Mouse (Mus musculus): Measurements from ENCODE around the gene Map2k1. TPM values are rescaled to one million over a fixed set of nuclear protein-coding genes. Genes with fewer than 3 reads are reported as not detected.

Map2k1 gene
- polyA plus RNA-seq, 1 experiment from 2014 or later, result 66.4 TPM

DNA sequence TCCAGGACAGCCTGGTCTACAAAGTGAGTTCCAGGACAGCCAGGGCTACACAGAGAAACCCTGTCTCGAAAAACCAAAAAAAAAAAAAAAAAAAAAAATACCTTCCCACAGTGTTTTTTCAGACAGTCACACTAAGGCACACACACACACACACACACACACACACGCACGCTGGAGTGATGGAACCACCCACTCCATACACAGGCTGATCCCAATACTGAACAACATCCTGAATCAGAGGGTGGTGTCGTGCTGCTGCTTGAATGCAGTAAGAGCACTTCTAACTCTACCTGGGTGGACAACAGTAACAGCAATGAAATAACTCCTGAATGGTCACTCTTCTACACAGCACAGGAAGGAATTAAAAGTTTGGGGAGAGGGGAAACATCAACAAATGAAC lies 32.0 kb downstream of the Map2k1 start:
- H3K4me2 ChIP-seq (replicated peaks), result no peak overlapping the region
- DNase-seq (ENCODE audit: low spot score) (no peak), ATAC-seq (ENCODE audit: low FRiP score) (no peak)
- H3K27ac ChIP-seq, result no peak overlapping the region
- no peak overlapping the region for H3K4me3 ChIP-seq (replicated peaks; ENCODE audit: low read length)
- 90% methylated on average over 4 of the region's 4 CpGs for WGBS
- H3K9ac ChIP-seq, result no peak overlapping the region
- H3K27me3 ChIP-seq (ENCODE audit: control insufficient read depth, insufficient read depth, low read length), result no peaks in the 10 kb centered on the region
- H3K9me3 ChIP-seq (ENCODE audit: control insufficient read depth, low read length), result no peaks in the 10 kb centered on the region
- H3K4me1 ChIP-seq (replicated peaks; ENCODE audit: control insufficient read depth, insufficient read depth, low read length), result no peaks in the 10 kb centered on the region
- no peaks in the 10 kb centered on the region for H3K36me3 ChIP-seq (replicated peaks; ENCODE audit: control insufficient read depth, insufficient read depth)

DNA sequence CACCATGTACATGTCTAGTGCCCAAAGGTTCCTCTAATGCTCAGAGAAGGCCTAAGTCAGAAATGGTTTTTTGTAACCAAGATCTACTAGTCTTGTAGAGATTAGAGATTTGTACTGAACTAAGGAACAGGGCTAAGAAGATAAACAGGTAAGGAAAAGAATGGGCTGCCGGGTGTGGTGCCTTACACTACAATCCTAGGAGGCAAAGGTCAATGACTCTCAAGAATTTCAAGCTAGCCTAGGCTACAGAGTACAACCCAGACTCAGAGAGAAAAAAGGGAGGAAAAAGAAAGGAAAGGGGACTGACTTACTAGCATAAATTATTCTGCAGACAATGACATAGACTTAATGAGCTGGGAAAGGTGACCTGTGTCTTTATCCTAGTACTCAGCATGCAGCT lies 32.8 kb downstream of the Map2k1 start:
- Histone ChIP-seq H3K27ac (no peak overlapping the region), H3K36me3 (replicated peaks; ENCODE audit: control insufficient read depth, insufficient read depth) (no peaks in the 10 kb centered on the region), H3K27me3 (ENCODE audit: control insufficient read depth, insufficient read depth, low read length) (no peaks in the 10 kb centered on the region), H3K4me2 (replicated peaks) (no peak overlapping the region), H3K9ac (no peak overlapping the region), H3K4me3 (replicated peaks; ENCODE audit: low read length) (no peak overlapping the region), H3K9me3 (ENCODE audit: control insufficient read depth, low read length) (no peaks in the 10 kb centered on the region), H3K4me1 (replicated peaks; ENCODE audit: control insufficient read depth, insufficient read depth, low read length) (no peaks in the 10 kb centered on the region)
- 58% methylated on average over 1 of the region's 1 CpGs for WGBS
- DNase-seq (ENCODE audit: low spot score) (no peak), ATAC-seq (ENCODE audit: low FRiP score) (no peak)

DNA sequence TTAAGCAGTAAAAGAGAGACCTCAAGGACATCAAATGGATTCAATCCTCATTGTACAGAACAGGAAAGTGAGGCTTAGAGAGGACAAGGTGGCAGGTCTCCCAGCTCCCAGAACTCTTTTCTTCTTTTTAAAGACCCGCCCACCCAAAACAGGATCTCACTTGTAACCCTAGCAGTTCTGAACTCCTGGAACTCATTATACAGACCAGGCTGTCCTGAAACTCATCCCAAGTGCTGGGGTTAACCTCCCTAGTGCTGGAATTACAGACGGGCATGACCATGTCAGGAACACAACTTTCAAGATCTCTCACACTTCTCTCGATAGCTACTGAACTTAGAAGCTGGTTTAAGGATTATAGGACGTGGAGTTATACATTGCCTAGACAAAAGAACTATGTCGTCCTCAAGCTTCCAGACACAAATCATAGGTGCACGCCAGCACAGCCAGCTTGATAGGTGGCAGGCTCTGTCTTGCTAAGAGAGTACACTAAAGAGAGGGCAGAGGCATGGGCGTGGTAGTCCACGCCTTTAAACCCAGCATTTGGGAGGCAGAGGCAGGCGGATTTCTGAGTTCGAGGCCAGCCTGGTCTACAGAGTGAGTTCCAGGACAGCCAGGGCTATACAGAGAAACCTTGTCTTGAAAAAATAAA lies 33.5 kb downstream of the Map2k1 start:
- H3K4me2 ChIP-seq (replicated peaks), result no peak overlapping the region

DNA sequence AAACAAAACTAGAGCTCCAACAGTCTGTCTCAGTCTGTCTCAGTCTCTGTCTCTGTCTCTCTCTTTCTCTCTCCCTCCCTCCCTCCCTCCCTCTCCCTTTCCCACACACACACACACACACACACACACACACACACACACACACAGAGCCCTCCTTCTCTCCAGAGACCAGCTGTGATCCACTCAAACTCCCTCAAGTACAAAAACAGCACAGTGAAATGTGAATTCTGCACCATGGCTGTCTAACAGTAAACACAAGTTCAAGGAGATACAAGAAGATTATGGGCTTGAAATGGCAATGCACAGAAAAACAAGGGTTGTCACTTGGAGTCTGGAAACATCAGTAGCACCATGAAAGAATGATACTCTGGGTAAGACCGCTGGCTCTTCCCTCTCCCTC lies 34.1 kb downstream of the Map2k1 start:
- no peaks in the 10 kb centered on the region for H3K4me1 ChIP-seq (replicated peaks; ENCODE audit: control insufficient read depth, insufficient read depth, low read length)
- no peak overlapping the region for H3K4me2 ChIP-seq (replicated peaks)
- DNase-seq (ENCODE audit: low spot score) (no peak), ATAC-seq (ENCODE audit: low FRiP score) (no peak)
- no peak overlapping the region for H3K4me3 ChIP-seq (replicated peaks; ENCODE audit: low read length)
- 67% methylated on average over 1 of the region's 1 CpGs for WGBS
- no peak overlapping the region for H3K27ac ChIP-seq
- H3K9me3 ChIP-seq (ENCODE audit: control insufficient read depth, low read length), result no peaks in the 10 kb centered on the region
- H3K27me3 ChIP-seq (ENCODE audit: control insufficient read depth, insufficient read depth, low read length), result no peaks in the 10 kb centered on the region
- H3K36me3 ChIP-seq (replicated peaks; ENCODE audit: control insufficient read depth, insufficient read depth), result no peaks in the 10 kb centered on the region
- H3K9ac ChIP-seq, result no peak overlapping the region

More for the DNA sequence above, 33.5 kb downstream of the Map2k1 start:
- Histone ChIP-seq H3K27me3 (ENCODE audit: control insufficient read depth, insufficient read depth, low read length) (no peaks in the 10 kb centered on the region), H3K4me3 (replicated peaks; ENCODE audit: low read length) (no peak overlapping the region), H3K9ac (no peak overlapping the region), H3K9me3 (ENCODE audit: control insufficient read depth, low read length) (no peaks in the 10 kb centered on the region), H3K27ac (no peak overlapping the region), H3K4me1 (replicated peaks; ENCODE audit: control insufficient read depth, insufficient read depth, low read length) (no peaks in the 10 kb centered on the region), H3K36me3 (replicated peaks; ENCODE audit: control insufficient read depth, insufficient read depth) (no peaks in the 10 kb centered on the region)
- DNase-seq (ENCODE audit: low spot score), result no peak
- no peak for ATAC-seq (ENCODE audit: low FRiP score)
- 90% methylated on average over 10 of the region's 10 CpGs for WGBS

DNA sequence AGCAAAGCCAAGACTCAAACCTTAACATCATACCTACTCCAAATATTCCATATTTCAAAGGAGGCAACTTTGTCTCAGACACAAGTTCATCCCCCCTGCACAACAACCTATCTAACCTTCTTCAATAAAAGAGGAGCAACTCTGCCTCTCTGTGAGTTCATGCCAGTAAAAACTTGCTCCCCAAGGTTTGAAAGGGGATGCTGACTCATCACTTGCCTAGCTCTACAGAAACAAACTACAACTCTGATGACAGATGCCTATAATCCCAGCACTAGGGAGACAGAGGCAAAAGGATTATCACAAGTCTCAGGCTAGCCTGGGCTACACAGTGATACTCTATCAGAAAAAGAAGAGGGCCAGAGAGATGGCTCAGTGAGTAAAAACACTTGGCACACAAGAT lies 35.5 kb downstream of the Map2k1 start:
- Histone ChIP-seq H3K27me3 (ENCODE audit: control insufficient read depth, insufficient read depth, low read length) (no peaks in the 10 kb centered on the region), H3K4me1 (replicated peaks; ENCODE audit: control insufficient read depth, insufficient read depth, low read length) (no peaks in the 10 kb centered on the region), H3K4me3 (replicated peaks; ENCODE audit: low read length) (no peak overlapping the region), H3K9ac (no peak overlapping the region), H3K9me3 (ENCODE audit: control insufficient read depth, low read length) (no peaks in the 10 kb centered on the region), H3K36me3 (replicated peaks; ENCODE audit: control insufficient read depth, insufficient read depth) (no peaks in the 10 kb centered on the region), H3K4me2 (replicated peaks) (no peak overlapping the region), H3K27ac (no peak overlapping the region)
- DNase-seq (ENCODE audit: low spot score), result no peak
- ATAC-seq (ENCODE audit: low FRiP score), result no peak

DNA sequence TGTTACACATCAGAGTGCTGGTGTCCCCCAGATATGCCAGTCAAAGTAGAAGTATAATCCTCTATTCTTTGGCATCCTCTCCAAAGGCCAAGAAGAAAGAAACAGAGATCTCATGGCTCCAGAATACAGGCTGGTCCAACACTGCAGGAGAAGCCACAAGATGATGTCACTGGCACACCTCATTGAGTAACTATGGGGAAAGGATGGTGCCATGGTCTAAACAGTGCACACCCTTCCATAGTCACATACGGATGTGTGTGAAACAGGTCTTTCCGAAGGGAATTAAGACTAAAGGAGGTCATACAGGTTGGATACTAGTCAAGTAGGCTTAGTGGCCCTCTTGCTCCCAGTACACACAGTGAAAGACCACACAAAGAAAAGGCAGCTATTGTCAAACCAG lies 36.8 kb downstream of the Map2k1 start:
- no peaks in the 10 kb centered on the region for H3K27me3 ChIP-seq (ENCODE audit: control insufficient read depth, insufficient read depth, low read length)
- ATAC-seq (ENCODE audit: low FRiP score) (no peak), DNase-seq (ENCODE audit: low spot score) (no peak)
- no peak overlapping the region for H3K4me3 ChIP-seq (replicated peaks; ENCODE audit: low read length)
- H3K9ac ChIP-seq, result no peak overlapping the region
- 98% methylated on average over 2 of the region's 2 CpGs for WGBS
- no peak overlapping the region for H3K27ac ChIP-seq
- peaks cover 9% of the 10 kb centered on the region; the same call in 1 of the 2 replicates for H3K36me3 ChIP-seq (replicated peaks; ENCODE audit: control insufficient read depth, insufficient read depth)
- H3K4me1 ChIP-seq (replicated peaks; ENCODE audit: control insufficient read depth, insufficient read depth, low read length), result no peaks in the 10 kb centered on the region
- H3K9me3 ChIP-seq (ENCODE audit: control insufficient read depth, low read length), result no peaks in the 10 kb centered on the region
- H3K4me2 ChIP-seq (replicated peaks), result no peak overlapping the region

DNA sequence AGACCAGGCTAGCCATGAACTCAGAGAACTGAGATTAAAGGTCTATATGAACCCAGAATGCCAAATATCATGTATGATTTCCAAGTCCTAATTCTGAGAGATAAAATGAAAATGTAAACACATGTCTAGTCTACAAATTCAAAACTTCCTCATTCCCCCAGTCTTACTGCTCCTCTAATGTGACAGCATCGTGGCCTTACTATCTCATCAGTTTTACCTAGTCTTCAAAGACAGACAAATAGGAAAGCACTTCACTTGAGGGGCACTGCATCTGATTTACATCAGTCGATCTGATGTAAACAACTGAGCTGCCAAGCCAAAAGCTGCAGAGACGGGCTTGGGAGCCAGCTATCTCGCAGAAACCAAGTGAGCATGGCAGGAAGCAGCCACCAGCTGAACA lies 37.3 kb downstream of the Map2k1 start:
- H3K4me2 ChIP-seq (replicated peaks), result no peak overlapping the region
- H3K27ac ChIP-seq, result no peak overlapping the region
- WGBS, result 88% methylated on average over 4 of the region's 4 CpGs
- no peak overlapping the region for H3K9ac ChIP-seq
- H3K4me3 ChIP-seq (replicated peaks; ENCODE audit: low read length), result no peak overlapping the region
- no peaks in the 10 kb centered on the region for H3K4me1 ChIP-seq (replicated peaks; ENCODE audit: control insufficient read depth, insufficient read depth, low read length)
- no peaks in the 10 kb centered on the region for H3K27me3 ChIP-seq (ENCODE audit: control insufficient read depth, insufficient read depth, low read length)
- DNase-seq (ENCODE audit: low spot score), result no peak
- H3K36me3 ChIP-seq (replicated peaks; ENCODE audit: control insufficient read depth, insufficient read depth), result peaks cover 10% of the 10 kb centered on the region
- H3K9me3 ChIP-seq (ENCODE audit: control insufficient read depth, low read length), result no peaks in the 10 kb centered on the region
- no peak for ATAC-seq (ENCODE audit: low FRiP score)

DNA sequence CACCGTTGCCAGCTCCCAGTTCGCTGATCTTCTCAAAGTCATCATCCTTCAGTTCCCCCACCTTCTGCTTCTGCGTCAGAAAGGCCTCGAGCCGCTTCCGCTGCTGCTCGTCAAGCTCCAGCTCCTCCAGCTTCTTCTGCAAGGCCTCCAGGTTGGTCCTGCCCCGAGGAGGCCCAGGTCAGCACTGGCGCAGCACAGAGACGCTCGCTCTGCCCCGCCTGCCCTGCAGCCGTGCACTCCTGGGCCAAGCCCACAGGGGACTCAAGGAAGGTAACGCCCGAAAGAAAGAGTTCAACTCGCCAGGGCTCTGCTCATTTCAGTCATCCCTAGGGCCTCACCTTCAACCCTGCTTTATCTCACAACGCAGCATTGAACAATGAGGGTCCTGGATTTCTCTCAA lies 39.0 kb downstream of the Map2k1 start:
- 90% methylated on average over 17 of the region's 17 CpGs for WGBS
- Histone ChIP-seq H3K27ac (no peak overlapping the region), H3K9me3 (ENCODE audit: control insufficient read depth, low read length) (no peaks in the 10 kb centered on the region), H3K4me3 (replicated peaks; ENCODE audit: low read length) (no peak overlapping the region), H3K36me3 (replicated peaks; ENCODE audit: control insufficient read depth, insufficient read depth) (peaks cover 19% of the 10 kb centered on the region), H3K4me2 (replicated peaks) (no peak overlapping the region), H3K27me3 (ENCODE audit: control insufficient read depth, insufficient read depth, low read length) (no peaks in the 10 kb centered on the region), H3K9ac (no peak overlapping the region), H3K4me1 (replicated peaks; ENCODE audit: control insufficient read depth, insufficient read depth, low read length) (no peaks in the 10 kb centered on the region)
- no peak for ATAC-seq (ENCODE audit: low FRiP score)
- DNase-seq (ENCODE audit: low spot score), result no peak

DNA sequence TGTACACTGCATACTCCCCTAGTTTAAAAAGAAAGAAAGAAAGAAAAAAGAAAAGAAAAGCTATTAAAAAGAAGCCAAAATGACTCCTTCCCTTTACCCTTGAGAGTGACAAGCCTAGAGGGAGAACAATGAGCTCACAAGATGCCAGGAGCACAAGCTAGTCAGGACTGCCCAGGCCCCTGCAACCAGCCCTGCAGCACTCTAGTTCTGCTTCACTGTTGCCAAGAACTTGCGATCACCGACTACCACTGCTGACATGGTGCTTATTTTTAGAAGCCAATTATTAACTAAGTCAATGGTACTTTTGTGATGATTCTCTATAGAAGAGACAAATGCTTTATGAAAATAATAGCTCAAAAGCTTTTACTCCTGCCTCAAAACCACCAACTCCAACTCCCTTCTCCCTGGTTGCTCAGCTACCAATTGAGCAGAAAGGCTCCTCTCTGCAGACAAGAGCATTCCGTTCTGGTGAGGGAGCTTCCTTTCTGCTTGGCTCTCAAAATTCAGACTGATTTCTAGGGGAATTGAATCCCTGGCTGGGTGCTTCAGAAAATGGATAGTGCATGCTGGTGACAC lies 45.8 kb downstream of the Map2k1 start:
- Histone ChIP-seq H3K9ac (no peak overlapping the region), H3K27ac (0 out of 2 replicates have a peak overlapping the region, but pooled peaks have one; percentile 41), H3K4me2 (replicated peaks) (no peak overlapping the region), H3K9me3 (ENCODE audit: control insufficient read depth, low read length) (no peaks in the 10 kb centered on the region), H3K36me3 (replicated peaks; ENCODE audit: control insufficient read depth, insufficient read depth) (peaks cover 45% of the 10 kb centered on the region), H3K4me3 (replicated peaks; ENCODE audit: low read length) (no peak overlapping the region), H3K27me3 (ENCODE audit: control insufficient read depth, insufficient read depth, low read length) (no peaks in the 10 kb centered on the region), H3K4me1 (replicated peaks; ENCODE audit: control insufficient read depth, insufficient read depth, low read length) (no peaks in the 10 kb centered on the region)
- DNase-seq (ENCODE audit: low spot score), result no peak
- no peak for ATAC-seq (ENCODE audit: low FRiP score)
- 77% methylated on average over 3 of the region's 3 CpGs for WGBS

DNA sequence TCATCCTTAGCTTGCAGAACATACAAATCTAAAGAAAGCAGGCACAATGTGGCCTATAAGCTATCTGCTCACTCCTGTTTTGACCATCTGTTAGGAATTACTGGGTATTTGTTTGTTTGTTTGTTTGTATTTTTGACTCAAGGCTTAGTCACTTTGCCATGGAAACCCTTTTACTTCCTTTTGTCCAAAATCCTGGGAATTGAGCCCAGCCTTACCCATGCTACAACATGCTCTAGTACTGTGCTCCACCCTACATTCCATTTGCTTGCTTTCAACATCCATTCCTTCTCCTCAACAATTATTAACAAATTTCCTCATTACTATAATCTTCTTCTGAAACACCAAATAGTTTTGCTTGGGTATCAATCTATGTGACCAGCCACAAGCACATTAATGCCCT lies 50.6 kb downstream of the Map2k1 start:
- Histone ChIP-seq H3K9ac (no peak overlapping the region), H3K36me3 (replicated peaks; ENCODE audit: control insufficient read depth, insufficient read depth) (peaks cover 27% of the 10 kb centered on the region), H3K4me1 (replicated peaks; ENCODE audit: control insufficient read depth, insufficient read depth, low read length) (no peaks in the 10 kb centered on the region), H3K9me3 (ENCODE audit: control insufficient read depth, low read length) (no peaks in the 10 kb centered on the region), H3K4me2 (replicated peaks) (no peak overlapping the region), H3K27ac (no peak overlapping the region), H3K27me3 (ENCODE audit: control insufficient read depth, insufficient read depth, low read length) (no peaks in the 10 kb centered on the region), H3K4me3 (replicated peaks; ENCODE audit: low read length) (no peak overlapping the region)
- ATAC-seq (ENCODE audit: low FRiP score) (no peak), DNase-seq (ENCODE audit: low spot score) (no peak)

Measured in hindbrain, embryonic 14.5 days (tissue).